Mouse (Mus musculus): ENCODE measurements around the gene Iars2. TPM values are rescaled to one million over a fixed set of nuclear protein-coding genes. Genes with fewer than 3 reads are reported as not detected.

Gene Iars2
- total RNA-seq, 1 experiment: 47.9 TPM

DNA sequence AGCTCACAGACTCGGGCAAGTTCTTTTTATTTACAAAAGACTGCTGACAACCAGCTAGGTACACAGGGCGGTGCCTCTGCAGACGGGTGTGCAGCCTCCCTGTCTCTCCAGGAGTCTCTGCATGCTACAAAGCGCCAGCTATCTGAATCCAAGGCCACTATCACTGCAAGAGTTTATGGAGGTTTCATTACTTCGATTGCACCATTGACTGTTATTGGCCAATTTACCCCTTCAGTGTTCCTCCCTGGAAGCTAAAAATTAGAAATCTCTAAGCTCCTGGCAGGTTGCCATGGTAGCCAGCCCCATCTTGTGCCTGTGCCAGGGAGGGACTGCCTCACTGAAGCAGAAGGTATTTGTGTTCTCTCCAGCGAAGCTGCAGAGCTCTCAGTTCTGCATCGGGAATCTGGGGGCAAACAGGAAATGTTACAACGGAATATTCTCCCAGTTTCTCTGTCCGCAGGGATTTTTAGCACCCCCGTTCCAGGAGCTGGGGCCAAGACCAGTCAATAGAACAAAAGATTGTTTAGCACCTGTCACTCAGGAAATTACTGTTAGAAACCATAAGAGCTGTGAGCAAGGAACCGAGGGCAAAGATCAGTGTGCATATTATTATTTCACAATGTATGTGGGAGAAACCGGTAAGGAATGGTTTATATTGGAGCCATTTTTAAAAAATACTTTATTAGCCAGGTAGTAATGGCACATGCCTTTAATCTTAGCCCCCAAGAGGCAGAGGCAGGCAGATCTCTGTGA is 75.9 kb downstream of the Iars2 start:
- Histone ChIP-seq H3K9me3 (ENCODE audit: control insufficient read depth, insufficient read depth, low read depth, low read length) (no peaks in the 10 kb centered on the region), H3K27ac (ENCODE audit: insufficient read depth, low read depth, low read length, poor library complexity, severe bottlenecking) (no peak overlapping the region), H3K4me3 (ENCODE audit: insufficient read depth in 1 of 2, low read depth in 1 of 2, low read length in 2 of 2, poor library complexity in 1 of 2, severe bottlenecking in 1 of 2) (no peak overlapping the region), H3K4me1 (ENCODE audit: control insufficient read depth in 2 of 2, insufficient read depth in 2 of 2, low read length in 2 of 2, poor library complexity in 1 of 2) (no peaks in the 10 kb centered on the region), H3K36me3 (ENCODE audit: control insufficient read depth, insufficient read depth, low read length, poor library complexity, severe bottlenecking) (peaks cover 24% of the 10 kb centered on the region), H3K9ac (ENCODE audit: insufficient read depth, low read depth, low read length, poor library complexity, severe bottlenecking) (no peak overlapping the region)
- TF ChIP-seq ZNF384 (IDR thresholded peaks at IDR 0.05; ENCODE audit: low read depth, low read length) (no peak), ZC3H11A (IDR thresholded peaks at IDR 0.05; ENCODE audit: borderline replicate concordance, low read depth, low read length) (no peak), HCFC1 (IDR thresholded peaks at IDR 0.05; ENCODE audit: borderline replicate concordance, insufficient read depth, low read length) (no peak), CHD2 (IDR thresholded peaks at IDR 0.05; ENCODE audit: low read depth, low read length) (no peak), MAFK (IDR thresholded peaks at IDR 0.05; ENCODE audit: insufficient read depth, low read depth, low read length) (no peak)
- DNase-seq (ENCODE audit: low read depth, low spot score): no peak
- in situ Hi-C loops (cut with MboI; ENCODE audit: low sequenced_read_pairs in 2 of 2, unreplicated experiment in 2 of 2): no loop called here

DNA sequence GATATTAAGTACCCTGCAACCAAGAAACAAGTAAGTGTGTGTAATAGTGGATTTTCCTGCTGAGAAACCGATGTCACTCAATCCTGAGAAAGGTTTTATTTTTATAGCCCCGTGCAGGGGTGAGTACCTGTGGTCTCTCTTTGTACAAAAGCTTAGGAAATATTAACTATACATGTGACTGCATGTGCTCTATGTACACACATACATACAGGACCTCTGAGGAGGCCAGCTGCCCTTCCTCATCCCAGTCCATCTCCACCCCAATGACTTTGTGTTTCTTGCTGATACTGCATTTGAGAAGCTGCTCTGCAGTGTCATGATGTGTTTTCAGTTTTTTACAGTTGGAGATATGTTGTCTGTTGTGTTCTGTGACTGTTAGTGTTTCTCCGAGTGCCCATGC is 76.8 kb downstream of the Iars2 start:
- Histone ChIP-seq H3K36me3 (ENCODE audit: control insufficient read depth, insufficient read depth, low read length, poor library complexity, severe bottlenecking) (peaks cover 28% of the 10 kb centered on the region), H3K27ac (ENCODE audit: insufficient read depth, low read depth, low read length, poor library complexity, severe bottlenecking) (no peak overlapping the region)
- in situ Hi-C loops (cut with MboI; ENCODE audit: low sequenced_read_pairs in 2 of 2, unreplicated experiment in 2 of 2): no loop called here

DNA sequence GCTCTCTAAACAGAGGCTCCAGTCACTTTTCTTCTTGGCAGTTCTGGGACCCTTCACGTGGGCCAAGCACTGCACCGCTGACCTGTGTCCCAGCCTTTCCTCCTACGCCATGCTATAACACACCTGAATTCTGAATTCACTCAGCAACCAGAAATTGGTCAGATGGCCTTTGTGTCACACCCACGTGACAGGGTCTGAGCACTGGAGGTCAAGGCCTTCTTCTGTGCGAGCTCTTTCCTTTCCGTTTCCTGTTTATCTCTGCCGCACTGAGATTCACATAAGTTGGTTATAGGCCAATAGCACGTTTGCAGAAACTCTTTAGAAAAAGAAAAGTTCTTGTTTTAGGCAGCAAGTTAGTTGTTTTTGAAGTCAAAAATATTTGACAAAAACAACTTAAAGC is 80.5 kb downstream of the Iars2 start:
- peaks cover 25% of the 10 kb centered on the region for H3K36me3 ChIP-seq (ENCODE audit: control insufficient read depth, insufficient read depth, low read length, poor library complexity, severe bottlenecking)
- no peaks in the 10 kb centered on the region for H3K9me3 ChIP-seq (ENCODE audit: control insufficient read depth, insufficient read depth, low read depth, low read length)
- no peak overlapping the region for H3K4me3 ChIP-seq (ENCODE audit: insufficient read depth in 1 of 2, low read depth in 1 of 2, low read length in 2 of 2, poor library complexity in 1 of 2, severe bottlenecking in 1 of 2)
- H3K9ac ChIP-seq (ENCODE audit: insufficient read depth, low read depth, low read length, poor library complexity, severe bottlenecking): no peak overlapping the region
- no peak for TF ChIP-seq MAFK (IDR thresholded peaks at IDR 0.05; ENCODE audit: insufficient read depth, low read depth, low read length)
- TF ChIP-seq HCFC1 (IDR thresholded peaks at IDR 0.05; ENCODE audit: borderline replicate concordance, insufficient read depth, low read length): no peak
- TF ChIP-seq ZC3H11A (IDR thresholded peaks at IDR 0.05; ENCODE audit: borderline replicate concordance, low read depth, low read length): no peak
- DNase-seq (ENCODE audit: low read depth, low spot score): no peak
- in situ Hi-C loops (cut with MboI; ENCODE audit: low sequenced_read_pairs in 2 of 2, unreplicated experiment in 2 of 2): no loop called here
- H3K4me1 ChIP-seq (ENCODE audit: control insufficient read depth in 2 of 2, insufficient read depth in 2 of 2, low read length in 2 of 2, poor library complexity in 1 of 2): peaks cover 0 to 3% of the 10 kb centered on the region in 2 experiments; a peak in 1 of 4 replicates
- H3K27ac ChIP-seq (ENCODE audit: insufficient read depth, low read depth, low read length, poor library complexity, severe bottlenecking): no peak overlapping the region

More for the DNA sequence above, 76.8 kb downstream of the Iars2 start:
- Histone ChIP-seq H3K4me1 (ENCODE audit: control insufficient read depth in 2 of 2, insufficient read depth in 2 of 2, low read length in 2 of 2, poor library complexity in 1 of 2) (0 out of 4 replicates have a peak, but pooled peaks cover 0 to 3% of the 10 kb centered on the region in 2 experiments), H3K9me3 (ENCODE audit: control insufficient read depth, insufficient read depth, low read depth, low read length) (no peaks in the 10 kb centered on the region), H3K9ac (ENCODE audit: insufficient read depth, low read depth, low read length, poor library complexity, severe bottlenecking) (no peak overlapping the region), H3K4me3 (ENCODE audit: insufficient read depth in 1 of 2, low read depth in 1 of 2, low read length in 2 of 2, poor library complexity in 1 of 2, severe bottlenecking in 1 of 2) (no peak overlapping the region)
- DNase-seq (ENCODE audit: low read depth, low spot score): no peak
- no peak for TF ChIP-seq CHD2 (IDR thresholded peaks at IDR 0.05; ENCODE audit: low read depth, low read length)
- TF ChIP-seq ZNF384 (IDR thresholded peaks at IDR 0.05; ENCODE audit: low read depth, low read length): no peak
- no peak for TF ChIP-seq ZC3H11A (IDR thresholded peaks at IDR 0.05; ENCODE audit: borderline replicate concordance, low read depth, low read length)
- no peak for TF ChIP-seq MAFK (IDR thresholded peaks at IDR 0.05; ENCODE audit: insufficient read depth, low read depth, low read length)
- TF ChIP-seq HCFC1 (IDR thresholded peaks at IDR 0.05; ENCODE audit: borderline replicate concordance, insufficient read depth, low read length): no peak

- Histone ChIP-seq H3K9ac (ENCODE audit: insufficient read depth, low read depth, low read length, poor library complexity, severe bottlenecking) (peak overlapping the region; percentile 64), H3K9me3 (ENCODE audit: control insufficient read depth, insufficient read depth, low read depth, low read length) (no peaks in the 10 kb centered on the region), H3K27ac (ENCODE audit: insufficient read depth, low read depth, low read length, poor library complexity, severe bottlenecking) (peak overlapping the region; percentile 43; the same call in 1 of the 2 replicates), H3K4me3 (ENCODE audit: insufficient read depth in 1 of 2, low read depth in 1 of 2, low read length in 2 of 2, poor library complexity in 1 of 2, severe bottlenecking in 1 of 2) (peak overlapping the region in 1 of 2 experiments; percentile 46; a peak in 2 of 4 replicates), H3K36me3 (ENCODE audit: control insufficient read depth, insufficient read depth, low read length, poor library complexity, severe bottlenecking) (peaks cover 28% of the 10 kb centered on the region), H3K4me1 (ENCODE audit: control insufficient read depth in 2 of 2, insufficient read depth in 2 of 2, low read length in 2 of 2, poor library complexity in 1 of 2) (peaks cover 0 to 3% of the 10 kb centered on the region in 2 experiments; a peak in 1 of 4 replicates)
- TF ChIP-seq HCFC1 (IDR thresholded peaks at IDR 0.05; ENCODE audit: borderline replicate concordance, insufficient read depth, low read length): no peak
- no peak for TF ChIP-seq ZC3H11A (IDR thresholded peaks at IDR 0.05; ENCODE audit: borderline replicate concordance, low read depth, low read length)
- no peak for TF ChIP-seq MAFK (IDR thresholded peaks at IDR 0.05; ENCODE audit: insufficient read depth, low read depth, low read length)
- no peak for TF ChIP-seq CHD2 (IDR thresholded peaks at IDR 0.05; ENCODE audit: low read depth, low read length)
- TF ChIP-seq ZNF384 (IDR thresholded peaks at IDR 0.05; ENCODE audit: low read depth, low read length): no peak
- no peak for DNase-seq (ENCODE audit: low read depth, low spot score)
- in situ Hi-C loops (cut with MboI; ENCODE audit: low sequenced_read_pairs in 2 of 2, unreplicated experiment in 2 of 2): no loop called here
Measured at GRCm38 (mm10) chr1:185247429-185248085, 81.6 kb downstream of the Iars2 start.

Measured in ES-E14 (cell line).